Mouse (Mus musculus) cerebellum, adult 11 months (tissue): ENCODE measurements around the gene Serpinb3b.
A peak's percentile ranks its signal among the peaks of the same experiment; 100 is the strongest.
"Not testable (repeated sequence)": the region's sequence is repeated elsewhere in the genome, so short reads cannot be mapped to it uniquely, and the experiment has no call there.

Experiments used
- DNase-seq: peaks from one replicate; pipeline ENCODE4 v3.0.0; 2022

The Serpinb3b gene

GRCm38 (mm10) chr1:107278261-107278660, at the start of gene Serpinb3b, which contains the start of gene Serpinb3c:
TSS of gene Serpinb3b (minus strand) at chr1:107278361.
TSS of gene Serpinb3c (minus strand) at chr1:107278371.
- not testable (repeated sequence) for DNase-seq

GRCm38 (mm10) chr1:107243170-107243569, 35.0 kb downstream of the Serpinb3b start:
- peak; percentile 6 for DNase-seq

GRCm38 (mm10) chr1:107217276-107217675, 60.9 kb downstream of the Serpinb3b start:
- not testable (repeated sequence) for DNase-seq

- not testable (repeated sequence) for DNase-seq
These were observed 150.7 kb downstream of the Serpinb3b start for GRCm38 (mm10) chr1:107127453-107127852.
